Mouse (Mus musculus): ENCODE data around the gene Mrgprh.

GRCm38 (mm10) chr17:12915488-12915880 is 39.6 kb downstream of the Mrgprh start, which contains the start of gene Tcp1:
- TF ChIP-seq CTCF (IDR thresholded peaks at IDR 0.05; ENCODE audit: extremely low read depth, insufficient read depth, low read length): no peak
- TF ChIP-seq POLR2A (IDR thresholded peaks at IDR 0.05; ENCODE audit: extremely low read depth, insufficient read depth, low read length): no peak
